Mouse (Mus musculus): ENCODE measurements around the gene Ccna2.

- TF ChIP-seq CTCF (IDR thresholded peaks at IDR 0.05; ENCODE audit: low read depth, low read length) (no peak), POLR2A (IDR thresholded peaks at IDR 0.05; ENCODE audit: borderline replicate concordance, low read depth, low read length) (no peak)
Measured at GRCm38 (mm10) chr3:36618181-36618580, 46.2 kb upstream of the Ccna2 start.
